Mouse (Mus musculus): ENCODE data around the gene Vmn1r191.
"Not testable (repeated sequence)": the region's sequence is repeated elsewhere in the genome, so short reads cannot be mapped to it uniquely, and the experiment has no call there.

Gene Vmn1r191

DNA sequence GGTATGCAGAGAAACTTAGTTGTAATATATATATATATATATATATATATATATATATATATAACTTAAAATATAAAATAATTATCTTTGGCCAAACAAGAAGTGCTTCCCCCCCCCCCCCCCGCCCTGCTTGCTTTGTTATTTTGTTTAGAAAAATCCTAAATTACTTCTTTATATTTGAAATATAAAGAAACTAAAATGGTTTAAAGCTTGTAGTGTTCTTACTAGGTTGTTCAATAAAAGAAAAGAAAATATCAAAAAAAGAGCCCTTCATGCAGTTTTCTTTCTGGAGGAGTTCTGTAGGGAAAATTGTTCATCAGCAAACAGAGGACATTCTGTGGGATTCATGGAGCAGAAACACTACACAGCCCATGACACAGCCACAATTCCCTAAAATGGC, at the start of gene Vmn1r191:
Gene Vmn1r191, minus strand, starts transcription at position 101 of the 400 bp plus-strand sequence.
- DNase-seq = no peak

DNA sequence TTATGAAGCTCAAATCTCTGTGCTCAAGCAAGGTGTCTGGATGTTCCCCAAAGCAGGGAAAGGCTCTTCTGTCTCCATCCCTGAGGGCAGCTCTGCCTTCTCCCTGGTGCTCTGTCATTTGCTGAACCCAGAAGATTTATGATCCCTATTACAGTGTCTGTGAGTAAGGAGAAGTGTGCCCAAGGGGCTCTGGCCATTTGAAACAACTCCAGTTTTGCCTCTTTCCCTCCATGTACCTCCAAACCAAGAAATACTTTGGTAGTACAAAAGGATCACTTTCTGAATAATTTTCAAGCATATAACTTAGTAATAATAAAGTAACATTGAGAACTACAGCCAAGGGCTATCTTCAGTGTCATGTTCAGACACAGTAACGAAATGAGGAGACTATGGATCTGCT, 39.3 kb upstream of the Vmn1r191 start, which contains the start of gene Vmn1r193:
Gene Vmn1r193, minus strand, starts transcription at position 101 of the 400 bp plus-strand sequence.
- DNase-seq = not testable (repeated sequence)

DNA sequence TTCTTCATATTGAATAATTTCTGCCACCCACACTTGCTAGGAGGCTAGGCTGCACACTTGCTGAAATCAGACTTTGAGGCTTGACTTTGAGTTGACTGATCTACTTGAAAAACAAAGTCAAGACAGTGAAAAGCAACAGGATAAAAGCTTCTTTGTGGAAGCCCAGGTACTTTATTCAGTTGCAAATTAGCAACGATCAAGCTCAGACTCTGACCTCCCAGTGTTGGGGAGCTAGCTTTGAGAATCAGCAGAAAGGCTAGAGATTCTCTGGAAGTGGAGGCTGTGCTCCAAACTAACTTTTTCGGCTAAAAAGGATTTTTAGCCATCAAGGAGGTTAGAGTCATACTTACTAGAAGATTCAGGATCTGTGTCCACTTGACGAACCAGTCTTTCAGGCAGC, 9.0 kb upstream of the Vmn1r191 start:
- not testable (repeated sequence) for DNase-seq

DNA sequence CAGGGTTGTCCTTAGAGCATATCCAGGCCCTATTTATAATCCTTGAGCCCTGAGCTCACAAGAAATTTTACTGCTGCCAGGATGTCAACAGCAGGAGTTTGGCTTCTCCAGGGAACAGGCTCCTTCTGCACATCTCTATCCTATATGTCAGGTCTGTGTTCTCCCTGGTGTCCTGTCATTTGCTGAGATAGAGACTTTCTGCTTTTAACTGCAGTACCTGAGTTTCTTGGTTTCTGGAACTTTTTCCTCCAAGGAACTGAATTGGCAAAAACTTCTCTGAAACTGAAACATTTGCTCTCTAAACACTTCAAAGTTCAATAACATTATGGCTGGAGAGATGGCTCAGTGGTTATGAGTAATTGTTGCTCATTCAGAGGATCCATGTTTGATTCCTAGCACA, 7.3 kb upstream of the Vmn1r191 start, which contains the start of gene Vmn1r192:
Gene Vmn1r192, minus strand, starts transcription at position 101 of the 400 bp plus-strand sequence.
- no peak for DNase-seq

DNA sequence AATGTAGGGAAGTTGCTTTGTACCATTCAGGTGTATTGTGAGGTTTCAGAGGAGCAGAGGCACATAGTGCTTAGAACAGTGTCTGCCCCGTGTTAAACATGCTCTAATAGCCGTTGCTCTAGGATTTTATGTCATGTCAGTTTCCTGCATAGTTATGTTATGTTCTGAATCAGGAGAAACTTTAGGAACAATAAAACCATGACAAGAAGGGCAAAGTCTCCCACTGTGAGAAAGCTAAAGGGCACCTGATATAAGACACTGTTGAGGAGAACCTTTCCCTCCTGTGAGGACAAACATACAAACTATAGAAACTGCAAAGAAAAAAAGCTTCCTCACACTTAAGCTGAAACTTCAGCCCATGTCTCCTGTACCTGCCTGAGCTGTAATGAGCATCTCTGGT, 6.6 kb upstream of the Vmn1r191 start:
- DNase-seq = no peak

GRCm38 (mm10) chr13:22189313-22189712, 5.5 kb upstream of the Vmn1r191 start:
- DNase-seq = no peak

DNA sequence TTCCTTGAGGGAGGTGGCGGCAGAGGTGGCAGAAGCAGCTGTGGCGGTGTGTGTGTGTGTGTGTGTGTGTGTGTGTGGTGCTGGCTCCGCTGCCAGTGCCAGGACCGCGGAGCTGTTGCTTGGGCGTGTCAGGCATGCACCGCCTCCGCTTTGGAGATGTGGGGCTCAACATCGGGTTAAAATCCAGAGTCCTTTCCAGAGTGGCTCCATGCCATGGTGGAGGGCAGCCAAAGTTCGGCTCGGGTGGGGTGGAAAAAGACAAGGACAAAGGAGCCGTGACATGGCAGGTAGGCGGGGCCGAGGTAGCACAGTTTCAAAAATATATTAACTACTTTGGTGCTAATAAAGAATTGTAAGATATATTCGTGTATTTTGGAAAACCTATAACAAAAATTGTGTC, 15.4 kb downstream of the Vmn1r191 start:
- no peak for DNase-seq

DNA sequence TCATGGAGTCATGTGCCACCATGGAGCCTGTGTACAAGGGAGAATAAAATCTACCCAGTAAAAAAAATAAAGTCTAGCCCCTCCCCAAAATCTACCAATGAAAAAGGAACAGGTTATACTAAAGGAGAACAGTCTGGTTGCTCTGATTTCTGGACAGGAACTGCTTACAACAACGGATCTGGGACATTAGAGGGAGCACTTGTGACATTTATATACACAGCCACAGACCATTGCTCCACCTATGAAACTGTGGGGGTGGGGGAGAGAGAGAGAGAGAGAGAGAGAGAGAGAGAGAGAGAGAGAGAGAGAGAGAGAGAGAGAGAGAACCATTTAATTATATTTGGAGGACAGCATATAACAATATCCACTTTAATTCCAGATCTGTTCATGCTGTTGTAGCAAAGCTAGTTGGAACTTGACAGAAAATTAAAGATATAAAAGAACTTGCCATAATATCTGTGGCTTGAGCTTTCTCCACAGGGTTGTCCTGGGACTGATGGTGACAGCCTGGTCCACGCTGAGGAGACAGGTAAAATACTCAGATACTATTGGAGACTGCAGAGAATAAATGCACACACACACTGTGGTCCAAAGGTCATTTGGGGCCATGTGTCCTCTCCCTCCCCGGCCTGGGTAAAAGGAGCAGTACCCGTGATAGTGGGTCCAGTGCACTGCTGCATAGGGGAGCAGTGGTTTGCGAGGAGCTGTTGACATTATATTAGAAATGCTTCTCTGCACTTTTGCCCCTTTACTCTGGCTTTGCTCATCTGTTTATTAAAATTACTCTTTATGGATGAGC, 47.1 kb downstream of the Vmn1r191 start:
- DNase-seq = not testable (repeated sequence)
